Mouse (Mus musculus) limb, embryonic 13.5 days (tissue): ENCODE measurements around the gene Hoxb3. TPM values are rescaled to one million over a fixed set of nuclear protein-coding genes. Genes with fewer than 3 reads are reported as not detected.

Experiments
- ATAC-seq: fragments of 200-750 bp; cut with Nextera tagmentation; 2 replicates; pipeline ENCODE4 v1.8.0; 2017; ENCODE audit warnings: low read depth, moderate number of reproducible peaks, moderate TSS enrichment; ENCODE audit not compliant: low FRiP score
- H3K27ac ChIP-seq: fragments of 300-500 bp; sonication (generic); 2 replicates; pipeline ENCODE4 v1.5.1; 2015; ENCODE audit warnings: inconsistent platforms, mild to moderate bottlenecking, moderate library complexity
- H3K27me3 ChIP-seq: fragments of 300-500 bp; sonication (generic); 2 replicates; pipeline ENCODE4 v1.6.1; 2015; ENCODE audit warnings: mild to moderate bottlenecking, inconsistent platforms
- H3K36me3 ChIP-seq: fragments of 300-500 bp; sonication (generic); 2 replicates; pipeline ENCODE4 v1.6.1; 2015; ENCODE audit warnings: inconsistent platforms, mild to moderate bottlenecking, moderate library complexity
- H3K4me1 ChIP-seq: fragments of 300-500 bp; sonication (generic); 2 replicates; pipeline ENCODE4 v1.6.1; 2015; ENCODE audit warnings: inconsistent platforms
- H3K4me2 ChIP-seq: fragments of 300-500 bp; sonication (generic); replicated peaks from 2 replicates; pipeline ENCODE4 v1.6.1; 2015; ENCODE audit warnings: inconsistent platforms, mild to moderate bottlenecking, moderate library complexity
- H3K4me3 ChIP-seq: fragments of 300-500 bp; sonication (generic); 2 replicates; pipeline ENCODE4 v1.5.1; 2015; ENCODE audit warnings: moderate library complexity, mild to moderate bottlenecking, inconsistent platforms
- H3K9ac ChIP-seq: fragments of 300-500 bp; sonication (generic); 2 replicates; pipeline ENCODE4 v1.6.1; 2015; ENCODE audit warnings: mild to moderate bottlenecking, inconsistent platforms
- H3K9me3 ChIP-seq: fragments of 300-500 bp; sonication (generic); 2 replicates; pipeline ENCODE4 v1.6.1; 2016; ENCODE audit warnings: inconsistent platforms
- WGBS: fragments of 180-500 bp; shearing (Covaris S2); methylation state at CpG from one replicate; pipeline ENCODE4 v1.1.7; 2015; 5-methylcytosine and 5-hydroxymethylcytosine counted together
- polyA plus RNA-seq: library from polyadenylated mRNA; unstranded; fragments of >200 nt; fragmentation: Nextera tagmentation; extraction: Ambion mirVana; gene quantifications from 2 replicates; pipeline ENCODE4 v1.2.1, GENCODE M21; 2015

Hoxb3 gene
- polyA plus RNA-seq, 1 experiment from 2014 or later, result 0.55 TPM

DNA sequence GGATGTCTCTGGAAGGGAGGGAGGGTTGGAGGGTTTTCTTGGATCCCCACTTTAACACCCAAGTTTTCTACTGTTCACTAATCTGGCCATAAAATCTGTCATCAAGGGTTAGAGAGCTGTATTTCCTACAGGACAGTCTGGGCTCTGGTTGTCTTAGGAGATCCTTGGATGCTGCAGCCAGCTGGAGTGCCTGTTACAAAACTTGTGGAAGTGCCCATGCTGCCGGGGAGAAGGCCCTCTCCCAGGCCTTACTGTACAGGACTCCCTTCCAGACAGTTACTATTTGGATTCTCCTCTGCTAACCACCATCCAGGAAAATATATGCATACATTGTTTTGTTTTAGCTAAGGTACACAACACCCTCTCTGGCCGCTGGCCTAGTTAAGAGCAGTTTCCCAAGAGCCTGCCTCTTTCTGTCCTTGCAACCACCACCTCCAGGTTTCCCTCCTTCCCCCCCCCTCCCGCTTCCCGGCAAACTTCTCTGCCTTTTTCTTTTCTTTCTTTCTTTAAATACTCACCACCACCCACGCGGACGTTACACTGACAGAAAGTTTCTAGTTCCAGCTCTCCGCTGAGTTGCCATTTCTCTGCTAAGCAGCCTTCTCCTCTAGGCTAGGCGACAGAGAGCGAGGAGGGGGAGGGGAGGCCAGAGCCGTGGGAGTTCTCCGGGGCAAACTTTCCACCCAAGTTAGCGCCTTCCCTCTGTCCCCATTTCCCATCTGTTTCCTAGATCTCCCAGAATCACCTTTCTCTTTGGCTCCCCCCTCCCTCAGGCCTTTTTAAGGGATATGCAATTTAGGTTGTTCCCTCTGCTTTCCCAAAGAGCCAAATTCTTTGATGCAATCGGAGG, 26.6 kb downstream of the Hoxb3 start:
- 16% methylated on average over 14 of the region's 14 CpGs for WGBS
- no peak overlapping the region for H3K4me3 ChIP-seq

DNA sequence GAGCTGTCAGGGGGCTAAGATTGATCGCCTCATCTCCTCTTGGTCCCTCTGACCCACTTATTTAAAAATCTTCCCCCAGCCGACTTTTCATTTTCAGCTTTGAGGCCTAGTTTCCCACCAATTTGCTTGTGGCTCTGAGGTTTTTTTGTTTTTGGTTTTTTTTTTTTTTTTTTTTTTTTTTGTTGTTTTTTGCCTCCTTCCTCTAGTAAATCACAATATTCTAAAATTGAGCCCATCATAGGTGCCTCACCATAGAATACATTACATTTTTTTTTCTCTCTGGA, 27.2 kb downstream of the Hoxb3 start, which contains the start of gene Hoxb2:
Hoxb2 (plus strand) TSS at position 185 of the 284 bp plus-strand sequence.
- Histone ChIP-seq H3K4me2 (peak within 1 kb of the TSS; percentile 59; the same call in 1 of the 2 replicates), H3K9ac (no peak within 1 kb of the TSS), H3K4me1 (peaks cover 22% of the 10 kb centered on the region), H3K27me3 (peaks cover 92% of the 10 kb centered on the region), H3K4me3 (no peak within 1 kb of the TSS), H3K27ac (no peak within 1 kb of the TSS), H3K9me3 (no peaks in the 10 kb centered on the region), H3K36me3 (no peaks in the 10 kb centered on the region)
- no peak for ATAC-seq
- WGBS, result 11% methylated on average over 2 of the region's 2 CpGs

More for the DNA sequence above, 26.6 kb downstream of the Hoxb3 start:
- no peaks in the 10 kb centered on the region for H3K9me3 ChIP-seq
- H3K4me1 ChIP-seq, result peaks cover 21% of the 10 kb centered on the region
- no peak overlapping the region for H3K27ac ChIP-seq
- H3K27me3 ChIP-seq, result peaks cover 92% of the 10 kb centered on the region
- ATAC-seq, result no peak
- no peaks in the 10 kb centered on the region for H3K36me3 ChIP-seq
- H3K4me2 ChIP-seq, result no peak overlapping the region
- no peak overlapping the region for H3K9ac ChIP-seq

- H3K36me3 ChIP-seq, result no peaks in the 10 kb centered on the region
- 34% methylated on average over 2 of the region's 2 CpGs for WGBS
- ATAC-seq, result no peak
- H3K4me2 ChIP-seq, result no peak overlapping the region
- no peak overlapping the region for H3K9ac ChIP-seq
- no peaks in the 10 kb centered on the region for H3K9me3 ChIP-seq
- H3K27ac ChIP-seq, result no peak overlapping the region
- peaks cover 89% of the 10 kb centered on the region for H3K27me3 ChIP-seq
- H3K4me3 ChIP-seq, result no peak overlapping the region
- H3K4me1 ChIP-seq, result peaks cover 17% of the 10 kb centered on the region
Measured at GRCm38 (mm10) chr11:96350791-96351190, 27.7 kb downstream of the Hoxb3 start.

DNA sequence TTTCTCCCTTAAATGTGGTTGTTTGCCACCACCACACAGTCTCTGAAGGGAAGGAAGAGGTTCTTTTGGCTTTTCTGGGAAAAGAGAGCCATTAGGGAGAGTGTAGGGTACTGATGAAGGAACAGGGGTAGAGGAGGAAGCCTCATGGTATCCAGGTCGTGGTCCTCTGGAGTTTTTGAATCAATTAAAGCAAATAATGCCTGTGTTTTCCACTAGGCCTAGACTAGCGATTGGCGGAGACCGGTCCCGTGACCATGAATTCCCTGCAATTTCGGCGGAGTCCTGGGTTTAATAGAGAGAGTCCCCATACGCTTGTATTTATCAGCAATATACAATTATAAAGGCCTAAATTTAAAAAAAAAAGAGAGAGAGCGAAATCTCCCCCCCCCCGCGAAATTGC, 28.2 kb downstream of the Hoxb3 start:
- Histone ChIP-seq H3K4me2 (peak overlapping the region; percentile 59), H3K9me3 (no peaks in the 10 kb centered on the region), H3K27ac (no peak overlapping the region), H3K36me3 (no peaks in the 10 kb centered on the region), H3K9ac (no peak overlapping the region), H3K4me3 (no peak overlapping the region), H3K27me3 (peaks cover 89% of the 10 kb centered on the region), H3K4me1 (peaks cover 15% of the 10 kb centered on the region)
- ATAC-seq, result no peak
- 9% methylated on average over 11 of the region's 11 CpGs for WGBS

GRCm38 (mm10) chr11:96351831-96352230, 28.7 kb downstream of the Hoxb3 start:
- H3K4me1 ChIP-seq, result peaks cover 15% of the 10 kb centered on the region
- 2% methylated on average over 21 of the region's 22 CpGs for WGBS
- no peak for ATAC-seq
- peak overlapping the region; percentile 50; the same call in 1 of the 2 replicates for H3K9ac ChIP-seq
- H3K36me3 ChIP-seq, result no peaks in the 10 kb centered on the region
- H3K4me2 ChIP-seq, result peak overlapping the region; percentile 59
- H3K27me3 ChIP-seq, result peaks cover 89% of the 10 kb centered on the region
- peak overlapping the region; percentile 43 for H3K4me3 ChIP-seq
- no peaks in the 10 kb centered on the region for H3K9me3 ChIP-seq
- H3K27ac ChIP-seq, result 0 out of 2 replicates have a peak overlapping the region, but pooled peaks have one; percentile 15

- peak overlapping the region; percentile 70 for H3K9ac ChIP-seq
- no peaks in the 10 kb centered on the region for H3K36me3 ChIP-seq
- peaks cover 15% of the 10 kb centered on the region for H3K4me1 ChIP-seq
- no peaks in the 10 kb centered on the region for H3K9me3 ChIP-seq
- peak overlapping the region; percentile 43 for H3K4me3 ChIP-seq
- H3K27ac ChIP-seq, result peak overlapping the region; percentile 63; the same call in 1 of the 2 replicates
- peak overlapping the region; percentile 59 for H3K4me2 ChIP-seq
- under 1% methylated on average over 66 of the region's 75 CpGs for WGBS
- ATAC-seq, result no peak
- H3K27me3 ChIP-seq, result peaks cover 92% of the 10 kb centered on the region
Measured at GRCm38 (mm10) chr11:96352691-96353521, 29.8 kb downstream of the Hoxb3 start.

DNA sequence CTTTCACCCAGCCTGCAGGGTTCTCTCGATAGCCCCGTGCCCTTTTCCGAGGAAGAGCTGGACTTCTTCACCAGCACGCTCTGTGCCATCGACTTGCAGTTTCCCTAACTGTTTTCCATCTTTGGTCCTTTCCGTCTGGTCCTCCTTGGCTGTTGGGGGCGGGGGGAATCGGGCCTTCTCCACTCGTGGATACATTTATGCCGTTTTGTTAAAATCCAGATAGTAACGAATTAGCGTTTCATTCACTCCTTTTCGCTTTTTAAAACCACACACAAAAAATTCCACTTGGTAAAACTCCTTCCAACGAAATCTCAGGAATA, 30.4 kb downstream of the Hoxb3 start:
- Histone ChIP-seq H3K4me3 (peak overlapping the region; percentile 43), H3K4me1 (peaks cover 15% of the 10 kb centered on the region), H3K9me3 (no peaks in the 10 kb centered on the region), H3K36me3 (no peaks in the 10 kb centered on the region), H3K27ac (peak overlapping the region; percentile 63; the same call in 1 of the 2 replicates), H3K27me3 (peaks cover 91% of the 10 kb centered on the region), H3K9ac (peak overlapping the region; percentile 70), H3K4me2 (peak overlapping the region; percentile 59)
- no peak for ATAC-seq
- 3% methylated on average over 14 of the region's 14 CpGs for WGBS

DNA sequence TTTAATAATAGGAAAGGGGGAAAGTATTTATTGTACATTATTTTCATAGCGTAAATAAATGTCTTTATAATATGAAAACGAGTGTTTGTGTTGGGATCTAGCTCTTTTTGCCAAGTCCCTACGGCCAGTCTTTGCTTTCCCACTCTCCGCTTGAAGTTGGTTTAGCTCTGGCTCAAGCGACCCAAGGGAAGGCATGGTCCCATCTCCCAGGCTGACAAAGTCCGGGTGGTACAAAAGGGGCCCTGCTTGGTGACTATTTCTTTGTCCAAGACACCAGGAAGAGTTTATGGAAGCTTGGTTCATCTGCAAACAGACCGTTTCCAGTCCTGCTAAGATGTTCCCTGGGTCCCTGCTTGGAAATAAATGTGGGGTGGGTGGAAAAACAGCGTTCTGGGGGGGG, 30.8 kb downstream of the Hoxb3 start:
- Histone ChIP-seq H3K9ac (no peak overlapping the region), H3K36me3 (no peaks in the 10 kb centered on the region), H3K4me1 (peaks cover 15% of the 10 kb centered on the region), H3K27me3 (peaks cover 90% of the 10 kb centered on the region), H3K27ac (no peak overlapping the region), H3K4me2 (peak overlapping the region; percentile 61), H3K4me3 (peak overlapping the region; percentile 38), H3K9me3 (no peaks in the 10 kb centered on the region)
- 12% methylated on average over 8 of the region's 8 CpGs for WGBS
- ATAC-seq, result no peak

DNA sequence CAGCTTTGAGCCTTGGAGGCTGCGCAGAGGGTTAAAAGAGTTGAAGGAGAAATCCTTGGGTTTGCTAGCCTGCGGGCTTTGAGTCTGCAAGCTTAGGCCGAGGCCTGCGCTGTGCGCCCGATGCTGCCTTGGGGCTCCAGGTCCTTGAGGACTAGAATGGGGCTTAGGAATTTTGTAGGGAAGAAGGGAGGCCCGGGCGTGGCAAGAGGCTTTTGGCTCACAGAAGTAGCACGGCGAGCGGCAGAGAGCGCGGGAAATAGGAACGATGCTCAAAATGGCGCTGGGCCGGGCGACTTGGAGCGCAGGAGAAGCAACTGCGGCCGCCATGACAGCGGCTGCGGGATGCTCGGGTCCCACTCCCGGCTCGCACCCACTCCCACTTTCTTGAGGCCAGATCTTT, 31.2 kb downstream of the Hoxb3 start:
- under 1% methylated on average over 25 of the region's 25 CpGs for WGBS
- Histone ChIP-seq H3K27me3 (peaks cover 89% of the 10 kb centered on the region), H3K9me3 (no peaks in the 10 kb centered on the region), H3K4me3 (peak overlapping the region; percentile 38), H3K4me2 (peak overlapping the region; percentile 61), H3K4me1 (peaks cover 15% of the 10 kb centered on the region), H3K9ac (peak overlapping the region; percentile 48), H3K27ac (peak overlapping the region; percentile 22; the same call in 1 of the 2 replicates), H3K36me3 (no peaks in the 10 kb centered on the region)
- peak; percentile 51 for ATAC-seq

DNA sequence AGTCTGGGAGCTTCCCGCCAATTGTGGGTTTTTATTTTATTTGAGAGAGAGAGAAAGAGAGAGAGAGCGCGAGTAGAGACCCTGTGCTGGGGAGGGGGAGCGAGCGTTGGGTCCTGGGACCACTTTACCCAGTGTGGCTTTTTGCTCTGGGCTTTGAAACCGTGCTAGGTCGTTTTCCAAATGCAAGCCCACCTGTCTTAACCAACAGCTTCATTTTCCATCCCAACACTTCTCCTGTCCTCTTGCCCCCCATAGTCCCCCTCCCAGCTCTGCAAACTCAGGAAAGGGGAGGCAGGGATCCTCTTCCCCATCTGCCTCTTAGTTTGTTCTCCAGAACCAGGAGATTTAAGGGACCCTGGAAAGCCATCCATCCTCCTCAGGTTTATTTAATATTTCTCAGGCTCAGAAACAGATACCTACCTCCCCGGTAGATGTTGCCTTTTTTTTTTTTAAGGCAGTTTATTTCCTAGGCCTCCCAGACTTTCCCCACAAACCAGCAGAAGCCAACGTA, 31.7 kb downstream of the Hoxb3 start:
- peak overlapping the region; percentile 22; the same call in 1 of the 2 replicates for H3K27ac ChIP-seq
- WGBS, result 7% methylated on average over 9 of the region's 9 CpGs
- H3K4me2 ChIP-seq, result peak overlapping the region; percentile 61
- no peaks in the 10 kb centered on the region for H3K36me3 ChIP-seq
- H3K9me3 ChIP-seq, result no peaks in the 10 kb centered on the region
- H3K9ac ChIP-seq, result peak overlapping the region; percentile 48
- peak overlapping the region; percentile 38 for H3K4me3 ChIP-seq
- H3K27me3 ChIP-seq, result peaks cover 89% of the 10 kb centered on the region
- no peak for ATAC-seq
- peaks cover 15% of the 10 kb centered on the region for H3K4me1 ChIP-seq

DNA sequence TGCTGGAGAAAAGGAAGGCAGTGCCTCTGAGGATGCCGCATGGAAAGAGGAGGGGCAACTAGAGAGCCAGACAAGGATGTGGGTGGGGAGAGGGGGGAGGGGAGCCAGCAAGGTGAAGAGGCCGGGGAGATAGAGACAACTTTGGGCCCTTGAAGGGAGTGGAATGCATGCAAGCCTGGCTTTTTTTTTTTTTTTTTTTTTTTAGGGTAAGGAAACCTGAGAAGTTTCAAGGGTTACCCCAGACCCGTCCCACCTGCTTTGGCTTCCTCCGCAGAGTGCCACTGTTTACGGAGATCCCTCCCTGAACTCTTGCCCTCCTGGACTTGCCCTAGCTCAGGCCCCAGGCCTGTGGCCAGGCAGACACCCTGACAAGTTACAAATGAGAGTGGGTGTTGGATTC, 40.7 kb downstream of the Hoxb3 start:
- Histone ChIP-seq H3K9me3 (no peaks in the 10 kb centered on the region), H3K27me3 (peaks cover 91% of the 10 kb centered on the region), H3K27ac (no peak overlapping the region), H3K4me1 (peaks cover 14% of the 10 kb centered on the region), H3K9ac (no peak overlapping the region), H3K4me2 (no peak overlapping the region), H3K36me3 (no peaks in the 10 kb centered on the region), H3K4me3 (no peak overlapping the region)
- ATAC-seq, result no peak
- WGBS, result 4% methylated on average over 5 of the region's 5 CpGs
